Mouse (Mus musculus): ENCODE results near the gene Klc4.

Gene Klc4

GRCm38 (mm10) chr17:46623819-46624557, 21.8 kb downstream of the Klc4 start:
- in situ Hi-C loops (cut with MboI, MseI): loop anchor here in 1 of 2 experiments (5.0 kb wide), 1 partner anchor 97 kb away; no protein-coding TSS in a partner anchor

- in situ Hi-C loops (cut with MboI, MseI): loop anchor here in 1 of 2 experiments (5.0 kb wide), 1 partner anchor 95 kb away; no protein-coding TSS in a partner anchor
Measured at GRCm38 (mm10) chr17:46622269-46622668, 23.6 kb downstream of the Klc4 start.

DNA sequence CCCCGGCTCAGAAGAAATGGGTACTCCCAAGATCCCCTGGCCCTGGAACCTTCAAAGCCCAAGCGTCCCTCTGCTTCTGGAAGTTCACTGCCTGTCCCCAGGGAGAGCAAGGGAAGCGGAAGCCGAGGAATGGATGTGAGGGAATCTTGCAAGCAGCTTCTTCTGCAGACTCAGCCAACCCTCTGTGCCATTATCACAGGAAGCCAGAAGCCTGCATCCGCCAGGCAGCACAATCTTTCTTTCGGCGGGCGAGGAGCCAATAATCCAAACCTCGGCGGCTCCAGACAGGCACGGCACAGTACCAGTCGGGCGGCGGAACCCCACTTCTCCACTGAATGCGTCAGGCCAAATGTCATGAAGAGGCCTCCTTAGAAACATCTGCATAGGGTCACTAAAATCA, 24.5 kb downstream of the Klc4 start:
- in situ Hi-C loops (cut with MboI, MseI): loop anchor here in 1 of 2 experiments (5.0 kb wide), 1 partner anchor 94 kb away; no protein-coding TSS in a partner anchor

DNA sequence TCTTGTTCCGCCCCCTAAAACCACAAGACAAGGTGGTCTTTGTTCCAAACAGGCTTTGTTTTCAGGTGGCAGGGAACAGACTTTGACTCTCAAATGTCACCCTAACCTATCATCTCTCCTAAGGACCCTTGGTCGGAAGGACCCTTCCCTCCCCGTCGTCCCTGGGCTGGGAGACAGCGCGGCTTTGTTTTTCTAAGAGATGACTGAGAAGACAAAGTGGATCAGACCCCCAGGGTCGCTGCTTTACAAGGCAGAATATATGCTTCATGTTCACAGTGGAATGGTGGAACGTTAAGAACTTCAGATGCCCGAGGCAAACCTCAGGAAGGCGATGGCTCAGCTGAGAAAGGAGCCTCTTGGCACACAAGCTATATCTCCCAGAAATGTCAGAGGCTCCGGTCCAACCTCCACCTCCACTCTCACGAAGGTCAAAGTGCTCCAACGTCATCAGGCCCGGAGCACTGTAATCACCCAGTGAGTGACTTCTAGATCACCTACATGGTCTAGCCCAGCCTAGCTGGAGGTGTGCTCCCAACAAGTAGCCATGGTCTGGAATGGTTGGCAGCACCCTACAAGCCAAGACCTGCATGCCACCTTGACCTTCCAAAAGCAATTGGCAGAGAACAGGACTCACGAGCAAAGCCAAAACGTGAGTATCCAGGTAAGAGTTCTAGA, 26.0 kb downstream of the Klc4 start:
- in situ Hi-C loops (cut with MboI, MseI): loop anchor here in 1 of 2 experiments (5.0 kb wide), 1 partner anchor 93 kb away; no protein-coding TSS in a partner anchor

GRCm38 (mm10) chr17:46618769-46619682, 26.8 kb downstream of the Klc4 start:
- in situ Hi-C loops (cut with MboI, MseI): no loop called here

DNA sequence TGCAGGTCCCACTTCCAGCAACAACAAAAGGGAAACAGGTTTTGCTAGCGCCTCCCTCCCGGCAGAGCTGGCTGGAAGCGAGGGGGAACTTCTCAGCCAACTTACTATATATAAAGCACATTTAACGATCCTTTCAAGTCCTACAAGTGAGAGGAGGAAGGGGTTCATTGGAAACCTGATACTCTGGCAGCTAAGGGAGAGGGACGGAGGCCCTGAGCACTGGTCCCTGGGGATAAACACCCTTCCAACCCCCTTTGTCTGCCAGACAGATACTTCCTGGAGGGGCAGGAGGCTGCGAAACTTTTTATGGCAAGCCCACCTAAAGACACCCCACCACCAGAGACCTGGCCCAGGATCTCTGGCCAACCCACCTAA, 27.4 kb downstream of the Klc4 start:
- in situ Hi-C loops (cut with MboI, MseI): no loop called here

- in situ Hi-C loops (cut with MboI, MseI): no loop called here
Measured at GRCm38 (mm10) chr17:46617799-46618198, 28.0 kb downstream of the Klc4 start.

- in situ Hi-C loops (cut with MboI, MseI): no loop called here
Measured at GRCm38 (mm10) chr17:46613229-46613628, 32.6 kb downstream of the Klc4 start.

DNA sequence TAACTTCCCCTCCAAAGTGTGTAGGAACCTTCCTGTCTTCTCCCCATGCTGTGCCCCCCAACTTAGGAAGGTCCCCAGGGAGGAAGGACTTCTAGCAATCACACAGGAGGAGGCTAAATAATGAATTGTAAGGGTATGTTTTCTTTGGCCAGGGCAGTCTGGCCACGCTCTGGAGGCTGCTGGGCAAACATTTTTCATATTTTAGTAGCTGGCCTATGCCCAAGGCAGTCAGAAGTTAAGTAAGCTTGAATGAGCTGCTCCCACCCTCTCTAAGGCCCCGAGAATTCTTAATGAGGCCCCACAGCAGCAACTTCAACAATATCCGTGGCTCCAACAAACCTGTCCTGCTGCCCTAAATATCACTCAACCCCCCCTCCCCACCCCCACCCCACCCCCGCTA, 33.0 kb downstream of the Klc4 start:
- in situ Hi-C loops (cut with MboI, MseI): no loop called here

- in situ Hi-C loops (cut with MboI, MseI): no loop called here
Measured at GRCm38 (mm10) chr17:46612189-46612588, 33.6 kb downstream of the Klc4 start.

DNA sequence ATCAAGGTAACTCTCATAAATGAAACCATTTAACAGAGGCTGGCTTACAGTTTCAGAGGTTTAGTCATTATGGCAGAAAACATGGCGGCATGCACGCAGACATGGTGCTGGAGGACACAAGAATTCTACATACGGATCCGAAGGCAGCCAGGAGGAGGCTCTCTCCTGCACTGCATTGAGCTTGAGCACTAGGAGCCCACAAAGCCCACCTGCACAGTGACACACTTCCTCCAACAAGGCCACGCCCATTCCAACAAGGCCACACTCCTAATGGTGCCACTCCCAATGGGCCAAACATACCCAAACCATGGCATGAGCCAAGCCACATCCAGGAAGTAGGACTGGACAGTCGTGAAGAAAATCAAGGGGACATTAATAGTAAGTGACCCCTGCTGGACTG, 34.5 kb downstream of the Klc4 start:
- in situ Hi-C loops (cut with MboI, MseI): no loop called here

GRCm38 (mm10) chr17:46609721-46610514, 35.9 kb downstream of the Klc4 start:
- in situ Hi-C loops (cut with MboI, MseI): no loop called here

- in situ Hi-C loops (cut with MboI, MseI): no loop called here
Measured at GRCm38 (mm10) chr17:46605987-46606386, 39.8 kb downstream of the Klc4 start.

DNA sequence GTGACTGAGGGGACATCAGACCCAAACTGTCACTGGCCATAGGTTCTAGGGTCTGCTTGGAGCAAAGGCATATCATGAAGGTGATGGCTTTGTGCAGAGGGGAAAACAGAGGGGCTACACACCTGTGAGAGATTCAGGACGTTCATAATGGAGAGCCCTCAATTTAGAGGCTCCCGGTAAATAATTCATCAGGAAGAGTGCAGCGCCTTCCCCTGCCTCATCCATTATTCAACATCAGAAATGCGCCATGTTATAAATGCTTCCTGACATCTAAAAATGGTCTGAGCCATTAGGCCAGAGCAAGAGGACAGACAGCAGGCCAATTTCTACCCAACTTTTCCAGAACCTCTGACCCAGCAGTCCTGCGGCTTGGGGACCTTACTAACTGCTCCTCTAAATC, 40.7 kb downstream of the Klc4 start:
- in situ Hi-C loops (cut with MboI, MseI): no loop called here

DNA sequence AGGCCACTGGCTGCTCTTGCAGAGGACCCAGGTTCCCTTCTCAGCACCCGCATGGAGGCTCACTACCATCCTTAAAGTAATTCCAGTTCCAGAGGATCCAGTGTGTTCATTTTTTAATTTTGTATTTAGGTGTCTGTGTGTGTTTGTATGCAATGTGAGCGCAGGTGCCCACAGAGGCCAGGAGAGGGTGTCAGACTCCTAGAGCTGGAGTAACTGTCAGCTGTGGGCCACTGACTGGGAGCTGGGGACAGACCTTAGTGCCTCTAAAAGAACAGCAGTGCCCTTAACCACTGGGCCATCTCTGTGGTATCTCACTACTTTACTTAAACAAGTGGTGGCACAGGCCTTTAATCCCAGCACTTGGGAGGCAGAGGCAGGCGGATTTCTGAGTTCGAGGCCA, 42.6 kb downstream of the Klc4 start:
- in situ Hi-C loops (cut with MboI, MseI): no loop called here

- in situ Hi-C loops (cut with MboI, MseI): no loop called here
Measured at GRCm38 (mm10) chr17:46602212-46602611, 43.6 kb downstream of the Klc4 start.

DNA sequence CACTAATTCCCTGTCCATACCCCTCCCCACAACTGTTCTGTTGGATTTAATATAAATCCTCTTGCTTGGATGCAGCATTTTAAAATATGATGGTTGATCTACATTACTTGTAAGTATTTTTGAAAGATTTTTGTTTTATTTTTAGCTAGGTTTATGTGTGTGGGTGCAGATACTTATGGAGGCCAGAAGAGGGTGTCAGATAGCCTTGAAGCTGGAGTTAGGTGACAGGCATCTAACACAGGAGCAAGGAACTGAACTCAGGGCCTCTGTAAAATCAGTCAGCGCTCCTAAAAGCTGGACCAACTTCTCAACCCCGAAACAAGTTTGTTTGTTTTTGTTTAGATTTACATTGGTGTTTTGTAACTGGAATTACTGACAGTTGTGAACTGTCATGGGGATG, 45.3 kb downstream of the Klc4 start:
- in situ Hi-C loops (cut with MboI, MseI): no loop called here

- in situ Hi-C loops (cut with MboI, MseI): no loop called here
Measured at GRCm38 (mm10) chr17:46598963-46599362, 46.9 kb downstream of the Klc4 start.

DNA sequence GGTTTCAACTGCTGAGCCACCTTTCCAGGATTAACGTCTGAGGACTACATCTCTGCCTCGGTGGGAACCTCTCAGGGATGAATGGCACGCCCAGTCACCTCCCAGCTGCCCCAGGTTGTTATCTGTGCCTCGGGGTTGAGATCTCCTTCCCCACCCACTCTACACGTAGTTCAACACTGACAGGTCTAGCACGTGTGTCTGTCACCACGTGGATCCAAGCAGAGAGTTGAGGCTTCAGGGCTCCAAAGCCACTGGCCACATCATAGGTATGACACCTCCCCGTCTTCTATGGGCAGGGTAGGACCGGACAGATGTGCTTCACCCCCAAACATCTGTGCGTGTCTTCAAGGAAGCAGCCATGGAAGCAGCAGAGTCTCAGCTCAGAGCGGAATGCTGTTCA, 47.9 kb downstream of the Klc4 start:
- in situ Hi-C loops (cut with MboI, MseI): no loop called here

DNA sequence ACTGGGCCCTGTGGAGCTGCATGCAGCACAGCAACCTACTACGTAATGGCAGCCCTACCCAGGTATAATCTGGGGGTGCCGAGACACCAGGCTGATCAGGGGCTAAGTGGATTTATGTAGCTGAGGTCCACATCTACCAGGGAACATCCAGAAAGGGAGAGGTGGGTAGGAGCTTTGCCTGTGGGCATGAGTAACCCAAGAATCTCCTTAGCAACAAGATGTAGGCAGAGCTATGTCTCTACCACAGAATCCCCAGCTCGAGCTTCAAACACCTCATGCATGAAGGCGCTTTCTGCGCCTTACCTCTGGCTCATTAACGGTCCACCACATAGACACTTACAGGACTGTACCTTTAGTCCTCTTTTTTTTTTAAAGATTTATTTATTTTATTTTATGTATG, 50.5 kb downstream of the Klc4 start:
- in situ Hi-C loops (cut with MboI, MseI): no loop called here

DNA sequence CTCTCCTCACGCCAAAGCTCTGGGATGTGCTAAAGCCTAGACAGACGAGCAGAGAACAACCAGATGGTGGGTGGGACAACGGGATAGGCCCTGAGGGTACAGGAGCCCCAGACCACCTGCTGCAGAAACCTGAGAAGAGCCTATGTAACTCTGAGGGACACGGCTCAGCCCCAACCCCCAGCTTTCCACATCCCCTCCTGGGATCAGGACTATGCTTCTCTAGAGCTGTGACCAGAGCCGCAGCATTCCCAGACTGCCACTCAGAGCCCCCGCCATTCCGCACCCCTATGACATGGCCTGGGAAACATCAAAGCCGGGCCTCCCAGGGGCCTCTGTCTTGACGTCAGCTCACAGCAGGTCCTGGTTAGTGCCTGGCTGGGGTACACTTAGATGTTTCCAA, 51.2 kb downstream of the Klc4 start:
- in situ Hi-C loops (cut with MboI, MseI): no loop called here
